Mouse (Mus musculus): ENCODE measurements around the gene Plek. TPM values are rescaled to one million over a fixed set of nuclear protein-coding genes. Genes with fewer than 3 reads are reported as not detected.
A peak's percentile ranks its signal among the peaks of the same experiment; 100 is the strongest.

Gene Plek
- polyA plus RNA-seq (2014; fragmentation: Nextera tagmentation; extraction: Ambion mirVana), result 2.6 and 4.6 TPM in 2 replicates

DNA sequence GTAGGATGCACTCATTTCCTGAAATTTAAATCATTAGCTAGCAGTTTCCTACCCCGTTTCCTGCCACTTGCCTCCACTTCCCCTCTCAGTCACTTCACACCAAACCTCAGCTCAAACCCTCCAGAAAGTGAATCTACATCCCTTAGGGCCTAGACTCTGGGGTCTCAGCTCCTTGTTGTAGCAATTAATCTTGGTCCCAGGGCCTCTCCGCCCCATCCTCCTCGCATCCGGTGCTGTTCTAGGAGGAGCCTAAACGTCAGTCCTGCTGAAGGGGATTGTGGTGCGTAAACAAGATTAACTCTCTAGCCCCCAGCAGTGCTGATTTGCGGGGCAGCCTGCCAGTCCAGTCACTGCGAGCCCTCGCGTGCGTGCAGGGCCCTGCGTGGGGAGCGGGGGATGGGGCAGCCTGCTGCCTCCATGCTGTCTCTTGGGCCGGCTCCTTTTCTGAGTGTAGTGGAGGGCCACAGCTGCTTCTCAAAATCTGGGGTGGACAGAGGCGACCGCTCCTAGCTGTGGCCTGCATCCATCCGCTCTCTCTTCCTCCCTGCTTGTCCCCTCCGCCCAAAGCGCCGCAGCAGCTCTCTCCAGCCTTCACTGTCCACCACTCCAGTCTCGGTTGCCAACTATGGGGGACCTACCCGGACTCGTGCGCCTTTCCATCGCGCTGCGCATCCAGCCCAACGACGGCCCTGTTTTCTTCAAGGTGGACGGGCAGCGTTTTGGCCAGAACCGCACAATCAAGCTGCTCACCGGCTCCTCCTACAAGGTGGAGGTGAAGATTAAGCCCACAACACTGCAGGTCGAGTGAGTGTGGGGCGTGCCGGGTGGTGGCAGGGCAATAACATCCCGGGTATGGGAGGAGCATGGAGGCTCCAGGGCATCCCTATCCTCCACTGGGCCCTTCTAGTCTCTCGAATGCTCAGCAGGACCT is at the start of gene Plek, which contains the start of gene Cnrip1:
TSS of gene Plek (minus strand) at position 837 of the 931 bp plus-strand sequence.
TSS of gene Cnrip1 (plus strand) at position 42 of the 931 bp plus-strand sequence.
- Histone ChIP-seq H3K4me2 (ENCODE audit: low read length) (peak within 1 kb of the TSS; percentile 84), H3K4me1 (ENCODE audit: control insufficient read depth in 2 of 2, insufficient read depth in 2 of 2, low read length in 2 of 2) (peaks cover 0 to 4% of the 10 kb centered on the region in 2 experiments; a peak in 2 of 4 replicates), H3K9me3 (ENCODE audit: control insufficient read depth, low read length) (no peaks in the 10 kb centered on the region), H3K9ac (ENCODE audit: low read length) (peak within 1 kb of the TSS; percentile 72), H3K27ac (replicated peaks in 1 of 2; ENCODE audit: control insufficient read depth in 1 of 2, insufficient read depth in 1 of 2, low read depth in 2 of 2, low read length in 2 of 2) (peak within 1 kb of the TSS; percentile 62 to 66), H3K27me3 (ENCODE audit: control insufficient read depth, insufficient read depth, low read length) (no peaks in the 10 kb centered on the region), H3K4me3 (ENCODE audit: control insufficient read depth in 1 of 2, insufficient read depth in 1 of 2, low read depth in 1 of 2, low read length in 2 of 2) (peak within 1 kb of the TSS; percentile 52 to 78), H3K36me3 (ENCODE audit: control insufficient read depth, insufficient read depth, low read length) (no peaks in the 10 kb centered on the region)
- peak; percentile 78 for ATAC-seq (ENCODE audit: insufficient number of reproducible peaks, insufficient read depth, low FRiP score, low read depth)
- under 1% methylated on average over 37 of the region's 38 CpGs for WGBS

DNA sequence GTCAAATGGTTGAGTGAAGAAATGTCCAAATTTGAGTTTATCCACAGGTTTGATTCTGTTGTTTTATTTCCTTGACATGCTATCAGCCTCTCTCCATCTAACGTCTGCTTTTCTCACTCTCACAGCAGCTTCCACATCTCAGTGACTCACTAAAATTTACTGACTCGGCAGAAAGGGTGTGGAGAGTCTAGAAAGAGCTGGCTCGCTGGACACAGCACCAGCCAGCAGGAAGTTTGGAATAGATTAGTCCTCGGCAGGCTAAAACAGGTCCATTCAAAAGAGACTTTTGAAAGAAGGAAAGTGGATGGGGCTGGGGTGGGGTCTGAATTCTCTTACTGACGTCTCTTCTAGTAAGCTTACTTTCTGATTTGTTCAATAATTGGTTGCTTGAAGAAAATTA is 33.9 kb upstream of the Plek start:
- H3K4me2 ChIP-seq (ENCODE audit: low read length), result no peak overlapping the region
- H3K27me3 ChIP-seq (ENCODE audit: control insufficient read depth, insufficient read depth, low read length), result no peaks in the 10 kb centered on the region
- 0 out of 2 replicates have a peak, but pooled peaks have one; percentile 43 for ATAC-seq (ENCODE audit: insufficient number of reproducible peaks, insufficient read depth, low FRiP score, low read depth)
- H3K9me3 ChIP-seq (ENCODE audit: control insufficient read depth, low read length), result no peaks in the 10 kb centered on the region
- no peaks in the 10 kb centered on the region for H3K36me3 ChIP-seq (ENCODE audit: control insufficient read depth, insufficient read depth, low read length)
- 0 out of 4 replicates have a peak overlapping the region, but pooled peaks of 1 of the 2 experiments have one; percentile 22 for H3K27ac ChIP-seq (replicated peaks in 1 of 2; ENCODE audit: control insufficient read depth in 1 of 2, insufficient read depth in 1 of 2, low read depth in 2 of 2, low read length in 2 of 2)
- no peak overlapping the region for H3K4me3 ChIP-seq (ENCODE audit: control insufficient read depth in 1 of 2, insufficient read depth in 1 of 2, low read depth in 1 of 2, low read length in 2 of 2)
- no peak overlapping the region for H3K9ac ChIP-seq (ENCODE audit: low read length)
- 30% methylated on average over 5 of the region's 5 CpGs for WGBS
- H3K4me1 ChIP-seq (ENCODE audit: control insufficient read depth in 2 of 2, insufficient read depth in 2 of 2, low read length in 2 of 2), result peaks cover 3 to 10% of the 10 kb centered on the region in 2 experiments; a peak in 2 of 4 replicates

GRCm38 (mm10) chr11:17083866-17084265 is 31.7 kb upstream of the Plek start:
- no peak overlapping the region for H3K4me3 ChIP-seq (ENCODE audit: control insufficient read depth in 1 of 2, insufficient read depth in 1 of 2, low read depth in 1 of 2, low read length in 2 of 2)
- no peak overlapping the region; a peak in 1 of 4 replicates for H3K27ac ChIP-seq (replicated peaks in 1 of 2; ENCODE audit: control insufficient read depth in 1 of 2, insufficient read depth in 1 of 2, low read depth in 2 of 2, low read length in 2 of 2)
- H3K4me1 ChIP-seq (ENCODE audit: control insufficient read depth in 2 of 2, insufficient read depth in 2 of 2, low read length in 2 of 2), result peaks cover 3 to 10% of the 10 kb centered on the region in 2 experiments; a peak in 2 of 4 replicates
- H3K27me3 ChIP-seq (ENCODE audit: control insufficient read depth, insufficient read depth, low read length), result no peaks in the 10 kb centered on the region
- H3K9ac ChIP-seq (ENCODE audit: low read length), result no peak overlapping the region
- H3K4me2 ChIP-seq (ENCODE audit: low read length), result no peak overlapping the region
- no peaks in the 10 kb centered on the region for H3K36me3 ChIP-seq (ENCODE audit: control insufficient read depth, insufficient read depth, low read length)
- WGBS, result 12% methylated on average over 1 of the region's 1 CpGs
- no peaks in the 10 kb centered on the region for H3K9me3 ChIP-seq (ENCODE audit: control insufficient read depth, low read length)
- no peak for ATAC-seq (ENCODE audit: insufficient number of reproducible peaks, insufficient read depth, low FRiP score, low read depth)

DNA sequence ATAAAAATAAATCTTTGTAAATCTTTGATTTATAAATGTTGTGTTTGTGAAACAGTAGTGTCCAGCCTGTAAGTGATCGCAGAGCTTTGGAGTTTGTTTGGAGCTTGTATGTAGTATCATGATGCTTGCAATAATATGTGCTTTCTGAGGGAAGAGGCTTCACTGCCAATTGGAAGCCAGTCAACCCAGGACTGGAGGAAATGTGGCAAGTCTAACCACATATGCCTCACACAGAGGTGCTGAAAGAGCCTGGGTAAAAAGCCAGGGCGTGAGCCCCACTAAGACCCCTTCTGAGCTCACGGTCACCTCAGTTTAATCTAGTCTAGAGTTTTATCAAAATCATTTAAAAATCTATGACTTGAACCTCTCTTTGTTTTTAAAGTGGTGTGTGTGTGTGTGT is 31.3 kb upstream of the Plek start:
- Histone ChIP-seq H3K9me3 (ENCODE audit: control insufficient read depth, low read length) (no peaks in the 10 kb centered on the region), H3K4me1 (ENCODE audit: control insufficient read depth in 2 of 2, insufficient read depth in 2 of 2, low read length in 2 of 2) (peaks cover 3 to 10% of the 10 kb centered on the region in 2 experiments; a peak in 2 of 4 replicates), H3K4me2 (ENCODE audit: low read length) (no peak overlapping the region), H3K27me3 (ENCODE audit: control insufficient read depth, insufficient read depth, low read length) (no peaks in the 10 kb centered on the region), H3K27ac (replicated peaks in 1 of 2; ENCODE audit: control insufficient read depth in 1 of 2, insufficient read depth in 1 of 2, low read depth in 2 of 2, low read length in 2 of 2) (no peak overlapping the region), H3K9ac (ENCODE audit: low read length) (no peak overlapping the region), H3K4me3 (ENCODE audit: control insufficient read depth in 1 of 2, insufficient read depth in 1 of 2, low read depth in 1 of 2, low read length in 2 of 2) (no peak overlapping the region), H3K36me3 (ENCODE audit: control insufficient read depth, insufficient read depth, low read length) (no peaks in the 10 kb centered on the region)
- no peak for ATAC-seq (ENCODE audit: insufficient number of reproducible peaks, insufficient read depth, low FRiP score, low read depth)
- 84% methylated on average over 3 of the region's 3 CpGs for WGBS

DNA sequence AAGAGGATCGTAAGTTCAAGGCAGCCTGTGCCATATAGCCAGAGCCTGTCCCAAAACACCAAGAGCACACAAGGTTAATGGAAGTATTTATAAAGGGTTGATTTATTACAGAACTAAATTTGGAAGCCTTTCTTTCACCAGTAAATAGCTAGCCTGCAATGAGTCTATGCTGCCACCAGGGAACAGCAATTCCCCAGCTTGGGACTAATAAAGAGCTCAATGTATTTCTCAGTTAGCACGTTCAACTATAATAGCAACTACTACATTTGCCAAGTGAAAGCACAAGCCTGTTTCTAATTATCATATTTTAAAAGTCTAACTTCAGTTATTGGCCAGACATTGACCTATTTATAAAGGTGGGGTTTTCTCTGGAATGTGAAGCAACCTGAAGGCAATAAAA is 30.8 kb upstream of the Plek start:
- Histone ChIP-seq H3K9ac (ENCODE audit: low read length) (no peak overlapping the region), H3K4me1 (ENCODE audit: control insufficient read depth in 2 of 2, insufficient read depth in 2 of 2, low read length in 2 of 2) (peaks cover 3 to 10% of the 10 kb centered on the region in 2 experiments; a peak in 2 of 4 replicates), H3K27ac (replicated peaks in 1 of 2; ENCODE audit: control insufficient read depth in 1 of 2, insufficient read depth in 1 of 2, low read depth in 2 of 2, low read length in 2 of 2) (no peak overlapping the region), H3K4me3 (ENCODE audit: control insufficient read depth in 1 of 2, insufficient read depth in 1 of 2, low read depth in 1 of 2, low read length in 2 of 2) (no peak overlapping the region), H3K4me2 (ENCODE audit: low read length) (no peak overlapping the region), H3K9me3 (ENCODE audit: control insufficient read depth, low read length) (no peaks in the 10 kb centered on the region), H3K27me3 (ENCODE audit: control insufficient read depth, insufficient read depth, low read length) (no peaks in the 10 kb centered on the region), H3K36me3 (ENCODE audit: control insufficient read depth, insufficient read depth, low read length) (no peaks in the 10 kb centered on the region)
- ATAC-seq (ENCODE audit: insufficient number of reproducible peaks, insufficient read depth, low FRiP score, low read depth), result no peak
- 52% methylated on average over 2 of the region's 2 CpGs for WGBS

DNA sequence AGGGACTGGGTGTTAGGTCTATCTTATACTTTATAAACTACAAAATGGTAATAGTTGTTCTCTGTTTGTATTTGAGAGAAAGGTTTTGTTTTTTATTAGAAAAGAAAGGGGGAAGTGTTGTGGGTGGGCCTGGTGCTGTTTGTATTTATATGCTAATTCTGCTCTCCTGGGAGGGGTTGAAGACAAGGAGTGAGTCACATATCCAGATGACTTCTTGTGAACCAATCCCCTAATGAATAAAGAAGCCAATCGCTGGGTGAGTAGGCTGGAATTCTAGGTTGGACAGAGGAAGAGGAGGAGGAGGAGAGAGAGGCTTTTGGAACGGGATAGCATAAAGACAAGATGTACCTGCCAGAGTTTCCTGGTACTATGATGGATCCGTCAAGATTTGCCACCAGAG is 29.9 kb upstream of the Plek start:
- 45% methylated on average over 3 of the region's 3 CpGs for WGBS
- Histone ChIP-seq H3K27me3 (ENCODE audit: control insufficient read depth, insufficient read depth, low read length) (no peaks in the 10 kb centered on the region), H3K36me3 (ENCODE audit: control insufficient read depth, insufficient read depth, low read length) (no peaks in the 10 kb centered on the region), H3K9ac (ENCODE audit: low read length) (no peak overlapping the region), H3K9me3 (ENCODE audit: control insufficient read depth, low read length) (no peaks in the 10 kb centered on the region), H3K4me3 (ENCODE audit: control insufficient read depth in 1 of 2, insufficient read depth in 1 of 2, low read depth in 1 of 2, low read length in 2 of 2) (no peak overlapping the region), H3K4me2 (ENCODE audit: low read length) (no peak overlapping the region), H3K27ac (replicated peaks in 1 of 2; ENCODE audit: control insufficient read depth in 1 of 2, insufficient read depth in 1 of 2, low read depth in 2 of 2, low read length in 2 of 2) (no peak overlapping the region), H3K4me1 (ENCODE audit: control insufficient read depth in 2 of 2, insufficient read depth in 2 of 2, low read length in 2 of 2) (peaks cover 3 to 10% of the 10 kb centered on the region in 2 experiments; a peak in 2 of 4 replicates)
- ATAC-seq (ENCODE audit: insufficient number of reproducible peaks, insufficient read depth, low FRiP score, low read depth), result no peak

DNA sequence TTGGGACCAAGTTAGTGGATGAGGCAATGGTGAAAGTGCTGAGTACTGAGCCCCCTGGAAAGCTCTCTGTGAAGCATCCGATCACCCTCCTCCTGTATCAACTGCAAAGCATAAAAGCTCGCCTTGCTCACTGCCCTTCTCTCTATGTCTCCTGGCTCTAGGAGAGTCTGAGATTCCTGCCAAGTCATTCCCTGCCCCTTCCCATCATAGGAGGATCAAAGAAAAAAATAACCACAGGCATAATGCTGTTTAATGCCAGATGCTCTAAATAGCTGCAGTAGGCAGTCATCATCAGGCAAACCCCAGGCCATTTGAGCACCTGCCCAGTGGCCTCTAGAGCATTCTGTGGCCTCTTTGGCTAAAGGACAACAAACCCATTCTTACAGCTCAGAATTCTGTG is 23.5 kb upstream of the Plek start:
- Histone ChIP-seq H3K36me3 (ENCODE audit: control insufficient read depth, insufficient read depth, low read length) (no peaks in the 10 kb centered on the region), H3K4me2 (ENCODE audit: low read length) (no peak overlapping the region), H3K27ac (replicated peaks in 1 of 2; ENCODE audit: control insufficient read depth in 1 of 2, insufficient read depth in 1 of 2, low read depth in 2 of 2, low read length in 2 of 2) (no peak overlapping the region), H3K9me3 (ENCODE audit: control insufficient read depth, low read length) (no peaks in the 10 kb centered on the region), H3K4me3 (ENCODE audit: control insufficient read depth in 1 of 2, insufficient read depth in 1 of 2, low read depth in 1 of 2, low read length in 2 of 2) (no peak overlapping the region), H3K27me3 (ENCODE audit: control insufficient read depth, insufficient read depth, low read length) (no peaks in the 10 kb centered on the region), H3K4me1 (ENCODE audit: control insufficient read depth in 2 of 2, insufficient read depth in 2 of 2, low read length in 2 of 2) (no peaks in the 10 kb centered on the region), H3K9ac (ENCODE audit: low read length) (no peak overlapping the region)
- WGBS, result 76% methylated on average over 2 of the region's 2 CpGs
- ATAC-seq (ENCODE audit: insufficient number of reproducible peaks, insufficient read depth, low FRiP score, low read depth), result no peak

Data from heart, embryonic 14.5 days (tissue).